Mouse (Mus musculus) bone marrow macrophage, adult 2 months (primary cell): Measurements from ENCODE around the gene Ncoa3. TPM values are rescaled to one million over a fixed set of nuclear protein-coding genes. Genes with fewer than 3 reads are reported as not detected.
A peak's percentile ranks its signal among the peaks of the same experiment; 100 is the strongest.

Experiments used
- H3K27ac ChIP-seq: 2 replicates; pipeline ENCODE4 v1.5.1; 2012; ENCODE audit warnings: low read depth, low read length; ENCODE audit not compliant: insufficient read depth
- H3K4me1 ChIP-seq: 2 replicates; pipeline ENCODE4 v1.6.1; 2012; ENCODE audit warnings: low read length; ENCODE audit not compliant: control insufficient read depth, insufficient read depth
- H3K4me3 ChIP-seq: 2 replicates; pipeline ENCODE4 v1.5.1; 2012; ENCODE audit warnings: mild to moderate bottlenecking, low read length, moderate library complexity; ENCODE audit not compliant: insufficient read depth
- CTCF ChIP-seq: IDR thresholded peaks from 2 replicates; pipeline ENCODE4 v1.5.1; 2012; ENCODE audit warnings: low read depth, mild to moderate bottlenecking, low read length, moderate library complexity
- POLR2A ChIP-seq: IDR thresholded peaks from 2 replicates; pipeline ENCODE4 v1.6.1; 2012; ENCODE audit warnings: mild to moderate bottlenecking, low read depth, low read length, borderline replicate concordance
- polyA plus RNA-seq: library from polyadenylated mRNA; stranded (reverse); fragments of >200 nt; gene quantifications from 2 replicates; pipeline ENCODE4 v1.2.4, GENCODE M21; 2012; ENCODE audit not compliant: missing spikeins, insufficient read depth, insufficient read length

Ncoa3 gene
- polyA plus RNA-seq, 1 experiment = 119 TPM

- Histone ChIP-seq H3K4me3 (no peak overlapping the region), H3K4me1 (peaks cover 2% of the 10 kb centered on the region; the same call in 1 of the 2 replicates), H3K27ac (no peak overlapping the region)
- no peak for TF ChIP-seq POLR2A
- no peak for TF ChIP-seq CTCF
Measured at GRCm38 (mm10) chr2:166091599-166091998, 99.2 kb downstream of the Ncoa3 start.

GRCm38 (mm10) chr2:166092412-166092811 is 100.0 kb downstream of the Ncoa3 start:
- TF ChIP-seq CTCF = no peak
- TF ChIP-seq POLR2A = no peak
- no peak overlapping the region for H3K4me3 ChIP-seq
- H3K27ac ChIP-seq = no peak overlapping the region
- peaks cover 2% of the 10 kb centered on the region; the same call in 1 of the 2 replicates for H3K4me1 ChIP-seq

- no peak for TF ChIP-seq CTCF
- no peak for TF ChIP-seq POLR2A
- no peaks in the 10 kb centered on the region for H3K4me1 ChIP-seq
- H3K27ac ChIP-seq = no peak overlapping the region
- H3K4me3 ChIP-seq = no peak overlapping the region
Measured at GRCm38 (mm10) chr2:166096300-166096699, 103.9 kb downstream of the Ncoa3 start.

- no peak overlapping the region for H3K27ac ChIP-seq
- H3K4me1 ChIP-seq = no peaks in the 10 kb centered on the region
- TF ChIP-seq POLR2A (no peak), CTCF (no peak)
- no peak overlapping the region for H3K4me3 ChIP-seq
Measured at GRCm38 (mm10) chr2:166096834-166097233, 104.4 kb downstream of the Ncoa3 start.

GRCm38 (mm10) chr2:166097443-166098291 is 105.2 kb downstream of the Ncoa3 start:
- Histone ChIP-seq H3K4me1 (no peaks in the 10 kb centered on the region), H3K4me3 (no peak overlapping the region), H3K27ac (no peak overlapping the region)
- TF ChIP-seq CTCF = peak; percentile 46; the same call in 1 of the 2 replicates
- no peak for TF ChIP-seq POLR2A

GRCm38 (mm10) chr2:166098292-166098933 is 106.0 kb downstream of the Ncoa3 start:
- H3K4me1 ChIP-seq = no peaks in the 10 kb centered on the region
- H3K4me3 ChIP-seq = no peak overlapping the region
- TF ChIP-seq POLR2A (no peak), CTCF (no peak)
- H3K27ac ChIP-seq = no peak overlapping the region

GRCm38 (mm10) chr2:166100309-166101262 is 108.2 kb downstream of the Ncoa3 start:
- H3K4me1 ChIP-seq = no peaks in the 10 kb centered on the region
- no peak for TF ChIP-seq POLR2A
- no peak for TF ChIP-seq CTCF
- H3K27ac ChIP-seq = no peak overlapping the region
- no peak overlapping the region for H3K4me3 ChIP-seq

GRCm38 (mm10) chr2:166102893-166103292 is 110.5 kb downstream of the Ncoa3 start:
- Histone ChIP-seq H3K4me3 (no peak overlapping the region), H3K4me1 (no peaks in the 10 kb centered on the region), H3K27ac (no peak overlapping the region)
- TF ChIP-seq POLR2A (no peak), CTCF (no peak)

GRCm38 (mm10) chr2:166105911-166106310 is 113.5 kb downstream of the Ncoa3 start:
- no peak overlapping the region for H3K27ac ChIP-seq
- H3K4me1 ChIP-seq = no peaks in the 10 kb centered on the region
- TF ChIP-seq POLR2A (no peak), CTCF (no peak)
- no peak overlapping the region for H3K4me3 ChIP-seq
